Mouse (Mus musculus) lung, embryonic 15.5 days (tissue): ENCODE results near the gene 2310039H08Rik. TPM values are rescaled to one million over a fixed set of nuclear protein-coding genes. Genes with fewer than 3 reads are reported as not detected.

Source experiments
- ATAC-seq: fragments of 200-750 bp; cut with Nextera tagmentation; 2 replicates; pipeline ENCODE4 v1.8.0; 2017; ENCODE audit warnings: moderate number of reproducible peaks, borderline replicate concordance; ENCODE audit not compliant: low FRiP score, low TSS enrichment; ENCODE audit errors: extremely low read depth
- H3K27ac ChIP-seq: fragments of 300-500 bp; sonication (generic); 2 replicates; pipeline ENCODE4 v1.5.1; 2015; ENCODE audit warnings: moderate library complexity, mild to moderate bottlenecking, inconsistent platforms
- H3K27me3 ChIP-seq: fragments of 300-500 bp; sonication (generic); 2 replicates; pipeline ENCODE4 v1.6.1; 2015; ENCODE audit warnings: inconsistent platforms
- H3K36me3 ChIP-seq: fragments of 300-500 bp; sonication (generic); 2 replicates; pipeline ENCODE4 v1.6.1; 2015; ENCODE audit warnings: inconsistent platforms
- H3K4me1 ChIP-seq: fragments of 300-500 bp; sonication (generic); 2 replicates; pipeline ENCODE4 v1.6.1; 2015; ENCODE audit warnings: inconsistent platforms
- H3K4me2 ChIP-seq: fragments of 300-500 bp; sonication (generic); 2 replicates; pipeline ENCODE4 v1.6.1; 2015; ENCODE audit warnings: inconsistent platforms, mild to moderate bottlenecking, moderate library complexity
- H3K4me3 ChIP-seq: fragments of 300-500 bp; sonication (generic); 2 replicates; pipeline ENCODE4 v1.5.1; 2015; ENCODE audit warnings: mild to moderate bottlenecking, inconsistent platforms
- H3K9ac ChIP-seq: fragments of 300-500 bp; sonication (generic); 2 replicates; pipeline ENCODE4 v1.6.1; 2015; ENCODE audit warnings: inconsistent platforms
- H3K9me3 ChIP-seq: fragments of 300-500 bp; sonication (generic); 2 replicates; pipeline ENCODE4 v1.6.1; 2016; ENCODE audit warnings: inconsistent platforms
- WGBS: fragments of 180-500 bp; shearing (Covaris S2); methylation state at CpG from one replicate; pipeline ENCODE4 v1.1.7; 2015; 5-methylcytosine and 5-hydroxymethylcytosine counted together
- polyA plus RNA-seq: library from polyadenylated mRNA; unstranded; fragments of >200 nt; fragmentation: Nextera tagmentation; extraction: Ambion mirVana; gene quantifications from 2 replicates; pipeline ENCODE4 v1.2.1, GENCODE M21; 2015

2310039H08Rik gene
- polyA plus RNA-seq, 1 experiment from 2014 or later, result 62.2 TPM

- Histone ChIP-seq H3K4me1 (no peaks in the 10 kb centered on the region), H3K9me3 (no peaks in the 10 kb centered on the region), H3K4me3 (no peak overlapping the region), H3K9ac (no peak overlapping the region), H3K27me3 (no peaks in the 10 kb centered on the region), H3K4me2 (no peak overlapping the region), H3K36me3 (peaks cover 18% of the 10 kb centered on the region), H3K27ac (no peak overlapping the region)
- 74% methylated on average over 8 of the region's 8 CpGs for WGBS
- no peak for ATAC-seq
Observed at GRCm38 (mm10) chr17:46813637-46814036, 41.2 kb downstream of the 2310039H08Rik start.

- no peaks in the 10 kb centered on the region for H3K27me3 ChIP-seq
- H3K36me3 ChIP-seq, result peaks cover 14% of the 10 kb centered on the region
Observed at GRCm38 (mm10) chr17:46814497-46814896, 42.1 kb downstream of the 2310039H08Rik start.

GRCm38 (mm10) chr17:46816306-46816705 is 43.9 kb downstream of the 2310039H08Rik start:
- H3K27ac ChIP-seq, result no peak overlapping the region
- no peak for ATAC-seq
- WGBS, result 77% methylated on average over 13 of the region's 13 CpGs
- H3K4me2 ChIP-seq, result no peak overlapping the region
- no peak overlapping the region for H3K9ac ChIP-seq
- no peaks in the 10 kb centered on the region for H3K9me3 ChIP-seq
- no peaks in the 10 kb centered on the region for H3K4me1 ChIP-seq
- H3K27me3 ChIP-seq, result no peaks in the 10 kb centered on the region
- H3K36me3 ChIP-seq, result peaks cover 16% of the 10 kb centered on the region
- no peak overlapping the region for H3K4me3 ChIP-seq

More at GRCm38 (mm10) chr17:46814497-46814896, 42.1 kb downstream of the 2310039H08Rik start:
- Histone ChIP-seq H3K27ac (no peak overlapping the region), H3K4me1 (no peaks in the 10 kb centered on the region), H3K4me2 (no peak overlapping the region), H3K9me3 (no peaks in the 10 kb centered on the region), H3K4me3 (no peak overlapping the region), H3K9ac (no peak overlapping the region)
- 93% methylated on average over 6 of the region's 6 CpGs for WGBS
- no peak for ATAC-seq

- Histone ChIP-seq H3K27ac (no peak overlapping the region), H3K9me3 (no peaks in the 10 kb centered on the region), H3K4me1 (no peaks in the 10 kb centered on the region), H3K36me3 (peaks cover 8% of the 10 kb centered on the region; the same call in 1 of the 2 replicates), H3K4me3 (no peak overlapping the region), H3K4me2 (no peak overlapping the region), H3K9ac (no peak overlapping the region), H3K27me3 (no peaks in the 10 kb centered on the region)
- ATAC-seq, result no peak
- WGBS, result 83% methylated on average over 12 of the region's 12 CpGs
Observed at GRCm38 (mm10) chr17:46817734-46818158, 45.3 kb downstream of the 2310039H08Rik start.

GRCm38 (mm10) chr17:46820628-46821027 is 48.2 kb downstream of the 2310039H08Rik start:
- ATAC-seq, result no peak
- H3K4me3 ChIP-seq, result no peak overlapping the region
- H3K4me2 ChIP-seq, result no peak overlapping the region
- no peak overlapping the region for H3K9ac ChIP-seq
- WGBS, result 85% methylated on average over 7 of the region's 7 CpGs
- no peaks in the 10 kb centered on the region for H3K27me3 ChIP-seq
- H3K9me3 ChIP-seq, result no peaks in the 10 kb centered on the region
- H3K36me3 ChIP-seq, result peaks cover 21% of the 10 kb centered on the region; the same call in 1 of the 2 replicates
- H3K4me1 ChIP-seq, result no peaks in the 10 kb centered on the region
- no peak overlapping the region for H3K27ac ChIP-seq

Other genes with a start within 250 kb of the 2310039H08Rik start
- 2.9 and 3.4 TPM in 2 replicates for gene Cul9, start 226.2 kb upstream of the 2310039H08Rik start, polyA plus RNA-seq
- 10.4 and 10.7 TPM in 2 replicates for gene Srf, start 216.5 kb upstream of the 2310039H08Rik start, polyA plus RNA-seq
- 134 and 142 TPM in 2 replicates for gene Ptk7, start 143.1 kb upstream of the 2310039H08Rik start, polyA plus RNA-seq
- gene Klc4, start 126.6 kb upstream of the 2310039H08Rik start, polyA plus RNA-seq, result 24.9 and 25.8 TPM in 2 replicates
- 106 TPM in 2 replicates for gene Mrpl2, start 126.4 kb upstream of the 2310039H08Rik start, polyA plus RNA-seq
- 48.2 and 49.5 TPM in 2 replicates for gene Cul7, start 122.3 kb upstream of the 2310039H08Rik start, polyA plus RNA-seq
- 55.1 and 56.2 TPM in 2 replicates for gene Rrp36, start 98.3 kb upstream of the 2310039H08Rik start, polyA plus RNA-seq
- 128 and 134 TPM in 2 replicates for gene Mea1, start 93.8 kb upstream of the 2310039H08Rik start, polyA plus RNA-seq
- gene Klhdc3, start 91.7 kb upstream of the 2310039H08Rik start, polyA plus RNA-seq, result 117 and 122 TPM in 2 replicates
- 96.0 and 102 TPM in 2 replicates for gene Ppp2r5d, start 67.5 kb upstream of the 2310039H08Rik start, polyA plus RNA-seq
- 27.7 and 28.6 TPM in 2 replicates for gene Pex6, start 61.2 kb upstream of the 2310039H08Rik start, polyA plus RNA-seq
- gene Gnmt, start 43.5 kb upstream of the 2310039H08Rik start, polyA plus RNA-seq, result 1.3 and 1.8 TPM in 2 replicates
- gene Cnpy3, start 20.4 kb upstream of the 2310039H08Rik start, polyA plus RNA-seq, result 83.0 and 83.6 TPM in 2 replicates
- gene Ptcra, start 8.9 kb upstream of the 2310039H08Rik start, polyA plus RNA-seq, result 1.3 and 8.2 TPM in 2 replicates
- gene Rpl7l1, start 10.0 kb downstream of the 2310039H08Rik start, polyA plus RNA-seq, result 171 and 175 TPM in 2 replicates
- 3.5 and 4.0 TPM in 2 replicates for gene Bicral, start 85.8 kb downstream of the 2310039H08Rik start, polyA plus RNA-seq
- gene Tbcc, start 118.0 kb downstream of the 2310039H08Rik start, polyA plus RNA-seq, result 53.1 and 58.1 TPM in 2 replicates
- gene Prph2, start 137.8 kb downstream of the 2310039H08Rik start, polyA plus RNA-seq, result not detected in 2 replicates
- gene Ubr2, start 237.9 kb downstream of the 2310039H08Rik start, polyA plus RNA-seq, result 16.2 and 19.2 TPM in 2 replicates